ENCODE assay signal across 21 mouse cellular contexts in the genomic region with DNA sequence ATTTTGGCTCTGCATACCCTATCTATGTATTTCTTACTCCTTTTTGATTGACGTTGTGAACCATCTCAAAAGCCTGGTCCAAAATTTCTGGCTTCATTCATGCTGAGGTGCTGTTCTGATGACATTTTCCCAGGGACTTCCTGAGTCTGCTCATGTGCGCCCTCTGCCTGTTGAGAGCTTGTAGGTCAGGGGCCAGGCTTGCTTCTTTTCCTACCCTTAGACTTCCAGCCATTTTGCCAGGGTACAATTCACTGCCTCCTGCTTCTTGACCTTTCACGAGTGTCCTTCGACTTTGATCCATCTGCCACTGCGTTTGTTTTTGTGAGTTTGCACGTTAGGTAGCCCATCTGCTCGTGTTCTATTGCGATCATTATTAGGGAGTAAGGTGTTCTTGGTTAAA. TPM values are rescaled to one million over a fixed set of nuclear protein-coding genes. Genes with fewer than 3 reads are reported as not detected.
DNase-seq lines count a peak whose midpoint lies in the region; ATAC-seq and TF ChIP-seq lines count a peak whose summit lies in the region.
"Not testable (repeated sequence)": the region's sequence is repeated elsewhere in the genome, so short reads cannot be mapped to it uniquely, and the experiment has no call there.
"Had no signal": no experiment of that assay in that cellular context is flagged by ENCODE, and none has a peak within 500 bp of the region (broad histone marks: within the 10 kb centered on the region; RNA-seq: fewer than 3 reads in every experiment).

No protein-coding gene starts in this region.

- H3K9me3 ChIP-seq in embryonic facial prominence, embryonic 13.5 days; heart, postnatal 0 days (replicated peaks; ENCODE audit: control insufficient read depth, low read length): not testable (repeated sequence)

- 8% methylated on average over 7 of the region's 8 CpGs for WGBS in embryonic facial prominence, embryonic 13.5 days
- 0% methylated on average over 5 of the region's 8 CpGs for WGBS in heart, postnatal 0 days
- 5% methylated on average over 6 of the region's 8 CpGs for WGBS in kidney, adult 2 months

- peak overlapping the region; percentile 78; the same call in 1 of the 2 replicates for H3K4me2 ChIP-seq in embryonic facial prominence, embryonic 13.5 days
- not testable (repeated sequence) for H3K4me2 ChIP-seq in heart, postnatal 0 days (ENCODE audit: low read depth, low read length)

- not testable (repeated sequence) for TF ChIP-seq POLR2A in kidney, adult 2 months (IDR thresholded peaks at IDR 0.05; ENCODE audit: low read depth, low read length)

- not testable (repeated sequence) for H3K36me3 ChIP-seq in embryonic facial prominence, embryonic 13.5 days; heart, postnatal 0 days (replicated peaks; ENCODE audit: control insufficient read depth, insufficient read depth, low read length); kidney, adult 2 months (ENCODE audit: control insufficient read depth, insufficient read depth, low read length)

- not testable (repeated sequence) for H3K4me3 ChIP-seq in embryonic facial prominence, embryonic 13.5 days; heart, postnatal 0 days (ENCODE audit: low read depth, low read length); kidney, adult 2 months (ENCODE audit: insufficient read depth, low read depth, low read length)

- not testable (repeated sequence) for H3K27ac ChIP-seq in embryonic facial prominence, embryonic 13.5 days; heart, postnatal 0 days (ENCODE audit: low read depth); kidney, adult 2 months (ENCODE audit: insufficient read depth, low read depth, low read length)

- not testable (repeated sequence) for H3K4me1 ChIP-seq in embryonic facial prominence, embryonic 13.5 days; heart, postnatal 0 days (ENCODE audit: control insufficient read depth, insufficient read depth); kidney, adult 2 months (ENCODE audit: control insufficient read depth, insufficient read depth, low read length)

- not testable (repeated sequence) for TF ChIP-seq EP300 in heart, postnatal 0 days (IDR thresholded peaks at IDR 0.05; ENCODE audit: low read depth)

- H3K27me3 ChIP-seq in embryonic facial prominence, embryonic 13.5 days; heart, postnatal 0 days (ENCODE audit: control insufficient read depth, insufficient read depth, low read length); kidney, adult 2 months (replicated peaks; ENCODE audit: control insufficient read depth, insufficient read depth, low read length): not testable (repeated sequence)

- DNase-seq in adrenal gland, postnatal 10 days: peak; percentile 1
- DNase-seq in cerebellum, adult 8-10 months: peak; percentile 12
- DNase-seq in heart, postnatal 0 days (ENCODE audit: low spot score): not testable (repeated sequence)
- DNase-seq in kidney, adult 2 months: peak; percentile 6
- DNase-seq in layer of hippocampus, postnatal 10 days (ENCODE audit: low spot score in 2 of 2): peak; percentile 5 to 12
- peak; percentile 0 for DNase-seq in lung, postnatal 14 days
- peak; percentile 1 for DNase-seq in right cerebral cortex, postnatal 4 days

- not testable (repeated sequence) for H3K9ac ChIP-seq in embryonic facial prominence, embryonic 13.5 days; heart, postnatal 0 days (replicated peaks; ENCODE audit: low read depth, low read length)

- peak; percentile 6; the same call in 1 of the 2 replicates for TF ChIP-seq CTCF in heart, postnatal 0 days (IDR thresholded peaks at IDR 0.05; ENCODE audit: low read depth)
- not testable (repeated sequence) for TF ChIP-seq CTCF in kidney, adult 2 months (conservative IDR thresholded peaks at IDR 0.05; ENCODE audit: insufficient read depth, insufficient read length, low read depth, low read length)

- not testable (repeated sequence) for ATAC-seq in embryonic facial prominence, embryonic 13.5 days (ENCODE audit: insufficient number of reproducible peaks, insufficient read depth, low FRiP score, low TSS enrichment, low read depth); heart, postnatal 0 days (ENCODE audit: insufficient read depth, low read depth)

RNA-seq across cellular contexts. Expression of gene Gm2897, which starts 1.0 kb away (rescaled TPM):
- 1 to 10 TPM in 1 of 2 experiments, under 1 TPM in 1; 0.82 to 1.1 TPM for total RNA-seq in adrenal gland, postnatal 10 days (2021)
- polyA plus RNA-seq in embryonic facial prominence, embryonic 13.5 days (2015; fragmentation: Nextera tagmentation; extraction: Ambion mirVana): 2.1 and 2.3 TPM in 2 replicates
- 2.7 TPM in 1 of 2 replicates, not detected in the other for total RNA-seq in heart, postnatal 0 days (2014; rRNA removed; ENCODE audit: low replicate concordance)
- polyA plus RNA-seq in heart, postnatal 0 days (2015; fragmentation: Nextera tagmentation; extraction: Ambion mirVana): 1.3 and 1.6 TPM in 2 replicates
- 0.07 and 0.11 TPM in 2 replicates for polyA plus RNA-seq in kidney, adult 2 months (2012; rRNA removed)
- total RNA-seq in layer of hippocampus, postnatal 10 days (2021): 1 to 10 TPM; 1.3 to 2.1 TPM
- total RNA-seq: CH12.LX; gastrocnemius, adult 18-20 months; MEL had no signal
- polyA plus RNA-seq: small intestine, adult 2 months had no signal

RNA-seq across cellular contexts. Expression of gene Gm2888, which starts 20.3 kb away (rescaled TPM):
- not detected for total RNA-seq in adrenal gland, postnatal 10 days (2021)
- polyA plus RNA-seq in embryonic facial prominence, embryonic 13.5 days (2015; fragmentation: Nextera tagmentation; extraction: Ambion mirVana): not detected in 2 replicates
- not detected in 2 replicates for total RNA-seq in heart, postnatal 0 days (2014; rRNA removed; ENCODE audit: low replicate concordance)
- not detected in 2 replicates for polyA plus RNA-seq in heart, postnatal 0 days (2015; fragmentation: Nextera tagmentation; extraction: Ambion mirVana)
- polyA plus RNA-seq in kidney, adult 2 months (2012; rRNA removed): not detected in 2 replicates
- total RNA-seq in layer of hippocampus, postnatal 10 days (2021): not detected
- total RNA-seq: CH12.LX; gastrocnemius, adult 18-20 months; hematopoietic stem cell, adult 5-6 weeks; layer of hippocampus, postnatal 36 days; left cerebral cortex, postnatal 25 days; MEL had no signal
- polyA plus RNA-seq: embryonic facial prominence, embryonic 15.5 days; gonadal fat pad, adult 2 months; heart, embryonic 11.5 days; limb, embryonic 14.5 days; liver, embryonic 14.5 days; neural tube, embryonic 12.5 days; small intestine, adult 2 months had no signal
